Mouse (Mus musculus): ENCODE data around the gene Slc22a1.

DNA sequence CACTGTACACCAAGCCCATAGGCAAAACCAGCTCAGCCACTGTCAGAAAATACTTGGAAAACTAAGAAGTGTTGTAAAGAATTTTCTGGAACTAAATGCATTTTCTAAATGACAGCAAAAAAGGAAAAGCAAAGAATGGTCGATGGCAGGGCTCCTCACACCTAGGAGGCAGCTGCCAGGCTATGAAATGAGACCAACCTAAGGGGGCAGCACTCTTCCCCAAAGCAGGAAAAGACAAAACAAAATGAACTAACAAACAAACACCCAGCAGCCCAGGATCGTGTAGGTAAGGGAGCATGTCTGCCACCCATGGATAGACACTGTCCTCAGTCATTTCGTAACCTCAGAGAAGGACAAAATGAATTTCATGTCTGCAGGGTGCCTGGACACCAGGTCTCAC is 37.4 kb upstream of the Slc22a1 start:
- no peak for TF ChIP-seq CTCF (conservative IDR thresholded peaks at IDR 0.05; ENCODE audit: low read length)
- no peak for TF ChIP-seq POU5F1 (IDR thresholded peaks at IDR 0.05; ENCODE audit: borderline replicate concordance, low read length)
- TF ChIP-seq NANOG (IDR thresholded peaks at IDR 0.05; ENCODE audit: borderline replicate concordance, low read length), result no peak

All from E14TG2a.4 (cell line).